Mouse (Mus musculus) lung, adult 2 months (tissue): Measurements from ENCODE around the gene Fasn. TPM values are rescaled to one million over a fixed set of nuclear protein-coding genes. Genes with fewer than 3 reads are reported as not detected.

Experiments used
- DNase-seq: peaks from one replicate; pipeline ENCODE4 v3.0.0; 2022
- H3K4me1 ChIP-seq: fragments of 200-500 bp; 2 replicates; pipeline ENCODE4 v1.6.1; 2011; ENCODE audit warnings: low read length; ENCODE audit not compliant: control insufficient read depth, insufficient read depth
- H3K4me3 ChIP-seq: fragments of 200-500 bp; replicated peaks from 2 replicates; pipeline ENCODE3; 2011; ENCODE audit warnings: low read depth, mild to moderate bottlenecking, control low read depth, low read length; ENCODE audit errors: extremely low read depth
- CTCF ChIP-seq: fragments of 200-500 bp; IDR thresholded peaks from 2 replicates; pipeline ENCODE4 v1.5.1; 2011; ENCODE audit warnings: mild to moderate bottlenecking, low read length, control low read depth; ENCODE audit not compliant: insufficient read depth
- POLR2A ChIP-seq: fragments of 200-500 bp; IDR thresholded peaks from 2 replicates; pipeline ENCODE4 v1.6.1; 2011; ENCODE audit warnings: low read depth, mild to moderate bottlenecking, control low read depth, low read length, borderline replicate concordance; ENCODE audit errors: extremely low read depth
- WGBS: fragments of 180-500 bp; shearing (Covaris S2); methylation state at CpG from one replicate; pipeline ENCODE4 v1.1.7; 2018; 5-methylcytosine and 5-hydroxymethylcytosine counted together
- polyA plus RNA-seq: library from polyadenylated mRNA; depleted of rRNA; stranded (reverse); fragments of >200 nt; gene quantifications from 2 replicates; pipeline ENCODE4 v1.2.3, GENCODE M21; 2012

The Fasn gene
- polyA plus RNA-seq, 1 experiment: 1,388 TPM

- no peak for TF ChIP-seq POLR2A
- no peak for TF ChIP-seq CTCF
- peaks cover 1% of the 10 kb centered on the region; the same call in 1 of the 2 replicates for H3K4me1 ChIP-seq
- WGBS: 88% methylated on average over 10 of the region's 10 CpGs
- H3K4me3 ChIP-seq: no peak overlapping the region
- DNase-seq: no peak
Observed at GRCm38 (mm10) chr11:120829757-120830532, 5.6 kb upstream of the Fasn start.

DNA sequence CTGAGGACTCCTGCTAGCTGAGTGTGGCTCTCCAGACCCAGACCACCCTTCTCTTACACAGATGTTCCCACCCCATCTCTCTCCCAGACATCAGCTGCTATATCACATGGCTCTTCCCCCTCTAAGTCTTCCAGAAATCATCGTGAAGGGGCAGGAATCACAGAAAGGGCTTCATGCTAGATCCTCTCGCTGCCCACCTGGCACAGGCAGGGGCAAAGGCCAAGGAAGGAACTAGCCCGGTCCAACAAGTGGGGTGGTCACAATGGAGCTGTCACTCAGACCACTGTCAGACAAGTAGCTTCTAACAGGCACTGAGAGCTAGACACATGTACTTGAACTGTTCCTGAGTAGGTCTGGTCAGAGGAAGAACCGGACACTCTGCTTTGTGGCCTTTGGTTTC, 4.1 kb upstream of the Fasn start:
- Histone ChIP-seq H3K4me1 (peaks cover 3% of the 10 kb centered on the region; the same call in 1 of the 2 replicates), H3K4me3 (no peak overlapping the region)
- WGBS: 64% methylated on average over 4 of the region's 4 CpGs
- no peak for DNase-seq
- TF ChIP-seq CTCF (no peak), POLR2A (no peak)

- TF ChIP-seq CTCF (no peak), POLR2A (no peak)
- Histone ChIP-seq H3K4me1 (peaks cover 3% of the 10 kb centered on the region; the same call in 1 of the 2 replicates), H3K4me3 (no peak overlapping the region)
- DNase-seq: no peak
- WGBS: 88% methylated on average over 8 of the region's 8 CpGs
Observed at GRCm38 (mm10) chr11:120826016-120826953, 1.9 kb upstream of the Fasn start.

- TF ChIP-seq POLR2A: no peak
- TF ChIP-seq CTCF: no peak
- Histone ChIP-seq H3K4me1 (peaks cover 3% of the 10 kb centered on the region; the same call in 1 of the 2 replicates), H3K4me3 (no peak overlapping the region)
- WGBS: 50% methylated on average over 4 of the region's 4 CpGs
- no peak for DNase-seq
Observed at GRCm38 (mm10) chr11:120825289-120825863, 1.0 kb upstream of the Fasn start.

DNA sequence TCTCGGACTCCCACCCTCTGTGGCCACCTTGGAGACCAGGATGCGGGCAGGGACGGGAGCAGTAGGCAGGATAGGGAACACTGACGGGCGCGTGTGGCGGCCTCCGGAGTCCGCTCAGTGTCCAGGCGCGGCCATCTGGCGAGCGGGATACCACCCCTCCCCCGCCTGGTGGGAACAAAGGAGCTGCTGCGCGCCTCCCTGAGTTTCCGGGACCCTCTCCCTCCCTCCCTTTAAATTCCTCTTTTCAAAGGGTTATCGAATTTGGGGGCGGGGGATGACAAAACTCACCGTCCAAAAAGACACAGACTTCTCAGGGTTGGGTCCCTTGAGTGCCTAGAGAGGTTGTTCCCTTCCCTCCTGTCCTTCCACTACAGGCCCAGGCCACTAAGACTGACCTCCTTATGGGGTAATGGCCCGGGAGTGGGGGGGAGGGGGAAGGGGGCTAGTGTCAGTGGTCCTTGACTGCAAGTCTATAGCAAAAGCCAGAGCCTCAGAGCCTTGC, 491 bp upstream of the Fasn start:
- TF ChIP-seq CTCF (no peak), POLR2A (no peak)
- no peak for DNase-seq
- Histone ChIP-seq H3K4me3 (peak overlapping the region; percentile 97), H3K4me1 (peaks cover 3% of the 10 kb centered on the region; the same call in 1 of the 2 replicates)
- under 1% methylated on average over 21 of the region's 21 CpGs for WGBS

DNA sequence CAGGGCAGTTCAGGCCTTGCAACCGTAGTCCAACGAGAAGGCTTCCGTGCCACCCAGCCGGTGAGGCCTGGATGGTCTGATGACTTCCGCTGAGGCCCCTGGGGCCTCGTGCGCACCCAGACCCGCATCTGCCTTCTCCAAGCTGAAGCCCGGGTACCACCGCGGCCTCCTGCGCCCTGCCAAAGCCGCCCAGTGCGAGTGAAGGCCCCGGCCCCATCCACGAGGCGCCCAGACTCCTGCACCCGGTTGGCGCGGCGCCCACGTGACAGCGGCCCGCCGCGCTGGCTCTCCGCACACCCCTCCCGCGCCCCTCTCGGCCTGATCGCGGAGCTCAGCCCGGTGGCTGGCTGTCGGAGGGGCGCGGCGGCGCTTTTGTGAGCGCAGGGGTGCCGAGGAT, 798 bp downstream of the Fasn start:
- Histone ChIP-seq H3K4me3 (peak overlapping the region; percentile 70), H3K4me1 (peaks cover 3% of the 10 kb centered on the region; the same call in 1 of the 2 replicates)
- 1% methylated on average over 40 of the region's 40 CpGs for WGBS
- no peak for TF ChIP-seq CTCF
- TF ChIP-seq POLR2A: no peak
- no peak for DNase-seq

DNA sequence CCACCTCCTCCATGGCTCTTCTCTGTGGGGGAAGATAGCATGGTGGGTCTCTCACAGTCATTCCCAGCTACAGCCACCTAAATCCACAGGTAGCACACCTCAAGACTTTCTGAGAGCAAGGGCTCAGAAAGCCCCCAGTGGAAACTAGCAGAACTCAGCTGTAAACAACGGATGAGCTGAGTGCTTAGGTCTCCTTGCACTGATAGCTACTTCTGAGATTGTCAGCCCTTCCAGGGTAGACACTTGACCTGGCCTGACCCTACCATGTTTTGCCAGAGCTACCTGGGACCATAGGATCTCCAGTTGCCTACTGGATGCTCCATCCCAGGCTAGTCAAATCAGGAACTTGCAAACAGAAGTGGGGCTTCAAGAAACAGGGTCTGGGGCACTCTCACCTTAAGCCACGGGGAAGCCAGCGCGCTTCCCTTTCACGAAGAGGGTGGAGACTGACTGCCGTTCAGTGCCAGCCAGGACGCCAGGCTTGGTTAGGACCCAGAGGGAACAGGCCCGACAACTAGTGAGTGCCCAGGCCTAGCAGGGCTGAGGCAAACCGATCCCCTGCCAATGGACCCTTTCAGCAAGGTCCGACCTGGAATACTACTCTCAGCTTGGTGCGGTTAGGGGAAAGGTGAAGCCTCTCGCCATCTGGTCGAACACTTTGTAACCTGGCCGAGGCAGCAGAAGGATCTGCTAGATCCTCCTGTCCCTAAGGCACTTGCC, 1.4 kb downstream of the Fasn start:
- WGBS: 7% methylated on average over 14 of the region's 14 CpGs
- H3K4me1 ChIP-seq: peaks cover 3% of the 10 kb centered on the region; the same call in 1 of the 2 replicates
- peak overlapping the region; percentile 70 for H3K4me3 ChIP-seq
- DNase-seq: peak; percentile 34
- TF ChIP-seq POLR2A (peak; percentile 38; the same call in 1 of the 2 replicates), CTCF (no peak)

DNA sequence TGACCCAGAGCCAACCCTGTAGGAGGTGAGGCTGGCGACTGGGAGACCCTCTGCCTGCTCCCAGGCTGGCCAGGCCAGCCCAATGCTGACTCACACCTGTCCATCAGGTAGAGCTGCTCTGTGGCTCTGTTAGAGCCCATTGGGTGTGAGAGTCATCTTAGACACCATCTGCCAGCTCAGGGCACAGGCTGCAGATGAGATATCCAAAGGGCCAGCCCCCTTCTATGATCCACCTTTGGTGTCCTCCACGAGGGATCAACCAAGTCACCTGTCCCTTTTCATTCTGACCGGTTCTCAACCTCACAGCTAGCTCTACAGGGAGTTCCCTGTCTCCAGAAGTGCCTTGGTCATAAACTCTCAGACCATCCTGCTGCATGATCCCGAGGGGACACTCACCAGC, 2.0 kb downstream of the Fasn start:
- WGBS: 45% methylated on average over 4 of the region's 4 CpGs
- no peak for TF ChIP-seq POLR2A
- no peak for TF ChIP-seq CTCF
- Histone ChIP-seq H3K4me3 (peak overlapping the region; percentile 25), H3K4me1 (peaks cover 3% of the 10 kb centered on the region; the same call in 1 of the 2 replicates)
- DNase-seq: no peak
